Mouse (Mus musculus) bone marrow, adult 2 months (tissue): ENCODE data around the gene Rgp1. TPM values are rescaled to one million over a fixed set of nuclear protein-coding genes. Genes with fewer than 3 reads are reported as not detected.
"Not testable (repeated sequence)": the region's sequence is repeated elsewhere in the genome, so short reads cannot be mapped to it uniquely, and the experiment has no call there.

Experiments used
- H3K27ac ChIP-seq: fragments of 200-500 bp; 2 replicates; pipeline ENCODE4 v1.5.1; 2012; ENCODE audit warnings: low read depth, mild to moderate bottlenecking, control low read depth, inconsistent platforms, low read length; ENCODE audit not compliant: control insufficient read depth, poor library complexity, insufficient read depth
- H3K4me1 ChIP-seq: fragments of 200-500 bp; 2 replicates; pipeline ENCODE4 v1.6.1; 2011; ENCODE audit warnings: low read length; ENCODE audit not compliant: control insufficient read depth, insufficient read depth
- H3K4me3 ChIP-seq: fragments of 200-500 bp; replicated peaks from 2 replicates; pipeline ENCODE3; 2011; ENCODE audit warnings: mild to moderate bottlenecking, low read depth, low read length, control low read depth; ENCODE audit not compliant: control insufficient read depth
- CTCF ChIP-seq: fragments of 200-500 bp; IDR thresholded peaks from 2 replicates; pipeline ENCODE4 v1.5.1; 2011; ENCODE audit warnings: low read length, control low read depth; ENCODE audit not compliant: control insufficient read depth, insufficient read depth
- POLR2A ChIP-seq: fragments of 200-500 bp; IDR thresholded peaks from 2 replicates; pipeline ENCODE4 v1.6.1; 2011; ENCODE audit warnings: low read depth, mild to moderate bottlenecking, control low read depth, low read length, borderline replicate concordance; ENCODE audit not compliant: control insufficient read depth
- WGBS: fragments of 180-500 bp; shearing (Covaris S2); methylation state at CpG from one replicate; pipeline ENCODE4 v1.1.7; 2018; 5-methylcytosine and 5-hydroxymethylcytosine counted together
- polyA plus RNA-seq: library from polyadenylated mRNA; stranded (reverse); fragments of >200 nt; gene quantifications from 2 replicates; pipeline ENCODE4 v1.2.4, GENCODE M21; 2011; ENCODE audit warnings: low replicate concordance; ENCODE audit not compliant: missing spikeins, insufficient read depth, insufficient read length

Gene Rgp1
- polyA plus RNA-seq, 1 experiment = 43.5 TPM

DNA sequence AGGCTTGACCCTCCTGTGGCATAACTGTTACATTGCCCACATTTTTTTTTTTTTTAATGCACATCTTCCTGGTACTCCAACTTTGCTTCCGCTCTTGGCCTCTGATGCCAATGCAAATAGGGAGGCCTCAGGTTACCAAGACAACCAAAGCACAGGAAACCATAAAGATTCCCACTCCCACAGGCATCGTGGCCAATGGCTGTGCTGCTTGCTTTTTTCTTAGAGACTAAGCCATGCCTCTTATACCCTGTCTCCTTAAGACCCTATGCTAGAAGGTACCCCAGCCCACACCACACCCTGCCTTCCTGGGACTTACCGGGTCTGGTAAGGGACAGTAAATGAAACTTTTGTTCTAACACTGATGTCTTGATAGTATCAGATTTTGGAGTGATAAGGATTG, 14.9 kb downstream of the Rgp1 start:
- Histone ChIP-seq H3K4me3 (no peak overlapping the region), H3K27ac (no peak overlapping the region), H3K4me1 (no peaks in the 10 kb centered on the region; the same call in 1 of the 2 replicates)
- TF ChIP-seq CTCF (no peak), POLR2A (no peak)
- WGBS = 36% methylated on average over 3 of the region's 3 CpGs

GRCm38 (mm10) chr4:43596597-43596996, 18.1 kb downstream of the Rgp1 start:
- 68% methylated on average over 2 of the region's 2 CpGs for WGBS
- not testable (repeated sequence) for H3K4me3 ChIP-seq, H3K27ac ChIP-seq, H3K4me1 ChIP-seq

DNA sequence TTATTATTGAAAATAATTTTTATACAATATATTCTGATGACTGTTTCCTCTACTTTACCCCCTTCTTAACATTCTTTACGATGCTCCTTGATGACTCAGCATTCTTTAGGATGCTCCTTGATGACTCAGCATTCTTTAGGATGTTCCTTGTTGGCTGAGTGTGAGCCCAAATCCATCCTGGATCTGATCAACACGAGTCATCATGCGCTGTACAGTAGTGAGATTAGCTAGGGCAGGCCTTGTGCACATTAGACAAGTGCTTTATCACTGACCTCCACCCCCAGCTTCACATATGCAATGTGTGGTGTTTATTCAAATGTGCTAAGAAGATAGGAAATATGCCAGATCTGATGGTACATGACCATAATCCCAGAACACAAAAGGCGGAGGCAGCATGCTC, 19.7 kb downstream of the Rgp1 start:
- no peak overlapping the region for H3K4me3 ChIP-seq
- 47% methylated on average over 4 of the region's 4 CpGs for whole genome bisulfite sequencing
- peaks cover 2% of the 10 kb centered on the region; the same call in 1 of the 2 replicates for H3K4me1 ChIP-seq
- TF ChIP-seq CTCF = no peak
- no peak for TF ChIP-seq POLR2A
- H3K27ac ChIP-seq = no peak overlapping the region

DNA sequence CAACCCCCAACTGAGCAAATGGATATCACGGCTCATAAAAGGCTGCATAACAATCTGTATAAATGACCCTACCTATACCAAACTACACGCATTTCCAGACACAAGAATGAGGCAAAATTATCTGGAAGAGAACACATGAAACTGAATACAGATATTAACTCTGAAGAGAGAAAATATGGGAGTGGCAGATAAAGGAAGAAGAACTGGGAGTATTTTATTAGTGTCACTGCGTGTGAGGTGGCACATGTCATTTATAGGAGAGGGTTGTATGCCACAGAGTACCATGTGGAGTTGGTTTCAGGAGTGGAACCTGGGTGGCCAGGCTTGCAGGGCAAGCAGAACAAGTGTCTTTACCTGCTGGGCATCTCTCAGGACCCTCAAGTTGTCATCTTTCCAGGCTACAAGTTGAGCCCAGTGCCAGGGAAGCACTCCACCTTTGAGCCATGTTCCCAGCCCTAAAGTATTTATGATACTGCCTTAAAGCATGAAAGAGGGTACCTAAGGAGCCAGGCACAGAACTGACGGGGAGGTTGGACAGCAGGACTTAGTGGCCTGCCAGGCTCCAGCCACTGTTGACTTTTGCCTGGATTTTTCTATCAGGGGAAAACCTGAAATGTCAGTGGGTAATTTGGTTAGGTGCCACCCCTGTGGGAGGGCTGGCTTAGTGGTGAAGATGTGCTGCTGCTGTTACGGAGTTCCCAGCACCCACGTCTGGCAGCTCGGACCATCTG, 20.3 kb downstream of the Rgp1 start:
- peaks cover 2% of the 10 kb centered on the region; the same call in 1 of the 2 replicates for H3K4me1 ChIP-seq
- 64% methylated on average over 7 of the region's 7 CpGs for WGBS
- peak overlapping the region; percentile 88 for H3K27ac ChIP-seq
- no peak overlapping the region for H3K4me3 ChIP-seq
- TF ChIP-seq POLR2A (0 out of 2 replicates have a peak, but pooled peaks have one; percentile 14), CTCF (no peak)

DNA sequence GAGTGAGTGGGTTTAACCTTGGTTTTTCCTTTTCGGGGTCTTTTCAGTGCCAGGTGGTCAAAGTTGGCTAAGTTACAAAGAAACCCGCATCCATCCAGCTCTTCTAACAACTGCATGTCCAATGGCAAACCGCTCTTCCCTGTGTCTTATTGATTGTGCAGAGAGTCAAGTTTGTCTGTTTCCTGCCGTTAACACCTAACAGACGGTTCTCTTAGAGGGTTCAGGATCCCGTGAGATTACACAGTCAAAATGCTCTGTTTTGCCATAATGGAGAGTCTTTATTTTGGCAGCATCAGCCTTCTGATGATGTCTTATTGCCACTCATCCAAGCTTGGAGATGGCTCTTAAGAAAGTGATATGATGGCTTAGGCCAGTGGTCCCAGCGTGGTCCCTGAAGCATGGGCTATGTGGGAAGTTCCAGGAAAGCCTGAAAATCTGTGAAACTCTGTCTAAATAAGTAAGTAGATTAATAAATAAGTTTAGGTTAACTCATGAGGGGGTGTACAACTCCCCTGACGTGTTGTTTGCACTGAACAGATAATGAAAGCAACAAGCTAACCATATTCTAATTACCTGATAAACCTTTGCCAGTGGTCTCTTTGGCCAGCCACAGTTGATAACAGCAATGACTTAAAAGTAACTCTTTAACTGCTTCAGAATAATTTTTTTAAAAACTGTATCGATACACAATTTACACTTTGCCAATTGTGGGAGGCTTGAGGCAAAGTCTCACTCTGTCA, 21.9 kb downstream of the Rgp1 start:
- WGBS = 68% methylated on average over 9 of the region's 9 CpGs

DNA sequence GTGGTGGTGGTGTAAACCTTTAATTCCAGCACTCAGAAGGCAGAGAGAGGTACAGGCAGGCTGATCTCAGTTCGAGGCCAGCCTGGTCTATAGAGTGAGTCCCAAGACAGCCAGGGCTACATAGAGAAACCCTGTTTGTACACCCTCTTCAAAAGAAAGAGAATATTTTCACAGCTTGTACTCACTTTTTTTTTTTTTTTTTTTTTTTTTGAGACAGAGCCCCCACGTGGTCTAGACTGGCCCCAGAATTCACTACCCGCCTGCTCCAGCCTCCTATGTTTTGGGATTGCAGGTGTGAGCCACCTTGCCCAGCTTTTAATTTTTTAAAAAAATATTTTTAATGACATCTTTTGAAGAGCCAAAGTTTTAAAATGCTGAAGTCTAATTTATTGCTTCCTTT, 25.6 kb downstream of the Rgp1 start:
- peaks cover 7% of the 10 kb centered on the region; the same call in 1 of the 2 replicates for H3K4me1 ChIP-seq
- H3K4me3 ChIP-seq = no peak overlapping the region
- TF ChIP-seq POLR2A (no peak), CTCF (no peak)
- WGBS = 62% methylated on average over 3 of the region's 3 CpGs
- no peak overlapping the region for H3K27ac ChIP-seq

More for the DNA sequence above, 21.9 kb downstream of the Rgp1 start:
- Histone ChIP-seq H3K4me3 (no peak overlapping the region), H3K4me1 (peaks cover 7% of the 10 kb centered on the region; the same call in 1 of the 2 replicates), H3K27ac (peak overlapping the region; percentile 46; the same call in 1 of the 2 replicates)
- TF ChIP-seq POLR2A (no peak), CTCF (no peak)

DNA sequence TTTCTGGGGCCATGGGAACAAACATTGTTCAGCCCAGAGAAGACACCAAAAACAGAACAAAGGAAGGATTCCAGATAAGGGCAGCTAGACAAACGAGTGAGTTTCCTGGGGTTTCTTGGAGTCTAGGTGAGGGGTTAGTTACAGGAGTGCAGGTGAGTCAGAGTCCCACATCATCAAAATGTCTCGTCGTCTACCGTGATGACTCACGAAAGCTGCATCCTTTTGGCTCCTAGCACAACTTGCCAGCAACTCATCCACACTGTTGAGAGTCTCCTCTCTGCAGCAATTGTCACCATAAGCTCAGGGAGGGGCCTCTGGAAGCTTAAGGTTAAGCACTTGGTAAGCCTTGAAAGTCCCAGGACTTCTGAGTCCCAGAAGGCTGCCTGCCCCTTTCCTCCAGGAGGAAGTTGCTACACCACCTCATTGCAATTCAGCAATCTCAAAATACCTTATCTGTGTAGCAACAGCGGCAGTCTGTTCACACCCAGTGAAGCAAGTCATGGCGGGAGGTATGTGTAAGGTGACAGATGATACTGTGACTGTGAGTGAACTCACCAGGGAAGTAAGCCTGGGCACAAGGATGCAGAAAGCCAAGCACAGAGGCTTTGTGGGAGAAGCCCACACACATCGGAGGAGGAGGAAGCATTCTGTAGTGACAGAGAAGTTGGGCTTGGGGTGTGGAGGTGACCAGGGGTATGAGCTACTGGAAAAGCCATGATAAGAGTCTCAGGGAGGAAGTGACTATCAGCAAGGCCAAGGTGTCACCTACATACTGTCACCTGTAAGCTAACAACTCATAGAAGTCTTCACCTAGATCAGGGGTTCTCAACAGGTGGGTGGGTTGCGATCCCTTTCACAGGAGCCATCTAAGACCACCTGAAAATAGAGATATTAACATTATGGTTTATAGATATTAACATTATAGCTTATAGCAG, 26.5 kb downstream of the Rgp1 start:
- peaks cover 7% of the 10 kb centered on the region; the same call in 1 of the 2 replicates for H3K4me1 ChIP-seq
- no peak for TF ChIP-seq POLR2A
- TF ChIP-seq CTCF = no peak
- 34% methylated on average over 9 of the region's 9 CpGs for WGBS
- H3K4me3 ChIP-seq = peak overlapping the region; percentile 3
- H3K27ac ChIP-seq = peak overlapping the region; percentile 75

DNA sequence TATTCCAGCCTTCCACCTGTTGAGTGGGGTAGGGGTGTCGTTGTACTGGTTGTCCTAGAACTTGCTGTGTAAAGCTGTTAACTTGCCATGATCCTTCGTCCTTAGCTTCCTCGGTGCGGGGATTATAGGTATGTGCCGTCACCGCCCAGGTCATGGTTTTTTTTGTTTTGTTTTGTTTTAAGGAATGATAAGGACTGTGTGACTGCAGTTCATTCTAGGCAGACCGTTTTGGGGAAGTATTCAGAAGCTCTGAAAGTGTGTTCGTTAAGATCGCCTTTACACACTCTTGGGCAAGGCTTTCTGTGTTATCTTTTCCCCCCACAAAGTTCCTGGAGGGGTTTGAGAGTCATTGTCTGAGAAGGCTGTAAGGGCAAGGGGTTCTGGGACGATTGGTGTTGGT, 34.0 kb downstream of the Rgp1 start:
- no peaks in the 10 kb centered on the region; the same call in 1 of the 2 replicates for H3K4me1 ChIP-seq
- peak overlapping the region; percentile 77 for H3K27ac ChIP-seq
- H3K4me3 ChIP-seq = peak overlapping the region; percentile 37
- TF ChIP-seq CTCF (no peak), POLR2A (no peak)
- 20% methylated on average over 10 of the region's 10 CpGs for WGBS
